Mouse (Mus musculus): ENCODE data around the gene Plcb4. TPM values are rescaled to one million over a fixed set of nuclear protein-coding genes. Genes with fewer than 3 reads are reported as not detected.

Gene Plcb4
- polyA plus RNA-seq, 1 experiment from 2014 or later: 24.1 TPM

GRCm38 (mm10) chr2:135659391-135660180 is 775 bp downstream of the Plcb4 start:
- H3K36me3 ChIP-seq (ENCODE audit: control insufficient read depth, insufficient read depth, low read length): peaks cover 3% of the 10 kb centered on the region; the same call in 1 of the 2 replicates
- peak overlapping the region; percentile 77 for H3K4me3 ChIP-seq (ENCODE audit: low read depth, low read length)
- peak overlapping the region; percentile 96 for H3K27ac ChIP-seq (ENCODE audit: low read depth, low read length)
- no peaks in the 10 kb centered on the region; the same call in 1 of the 2 replicates for H3K4me1 ChIP-seq (replicated peaks; ENCODE audit: control insufficient read depth, insufficient read depth, low read length)
- peak overlapping the region; percentile 66 for H3K4me2 ChIP-seq (ENCODE audit: low read depth, low read length, severe bottlenecking)
- H3K9me3 ChIP-seq (ENCODE audit: control insufficient read depth, low read length): no peaks in the 10 kb centered on the region
- no peaks in the 10 kb centered on the region for H3K27me3 ChIP-seq (ENCODE audit: control insufficient read depth, insufficient read depth, low read length)
- DNase-seq (ENCODE audit: low spot score) (peak; percentile 87), ATAC-seq (replicated peaks; ENCODE audit: low FRiP score) (peak; percentile 66)
- WGBS: under 1% methylated on average over 33 of the region's 97 CpGs
- H3K9ac ChIP-seq (ENCODE audit: low read length): peak overlapping the region; percentile 96

DNA sequence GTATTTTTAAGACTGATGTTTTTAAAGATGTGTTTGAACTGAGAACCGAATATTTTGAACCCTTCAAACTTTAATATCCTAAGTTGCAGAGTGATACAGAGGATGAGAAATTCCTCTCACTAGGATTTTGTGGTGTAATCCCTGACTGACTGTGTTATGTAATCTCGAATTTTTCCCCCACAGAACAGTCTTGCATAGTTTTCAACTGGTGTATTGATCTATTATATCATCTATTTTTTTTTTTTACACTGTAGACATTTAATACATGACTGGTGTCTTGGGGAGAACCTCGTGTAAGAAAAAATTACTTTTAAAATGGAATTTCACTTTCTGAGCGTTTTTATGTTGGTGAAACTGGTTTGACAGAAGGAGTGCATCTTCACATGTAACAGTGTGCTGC is 2.0 kb downstream of the Plcb4 start:
- Histone ChIP-seq H3K36me3 (ENCODE audit: control insufficient read depth, insufficient read depth, low read length) (peaks cover 3% of the 10 kb centered on the region; the same call in 1 of the 2 replicates), H3K9ac (ENCODE audit: low read length) (no peak overlapping the region), H3K4me2 (ENCODE audit: low read depth, low read length, severe bottlenecking) (no peak overlapping the region), H3K9me3 (ENCODE audit: control insufficient read depth, low read length) (no peaks in the 10 kb centered on the region), H3K27ac (ENCODE audit: low read depth, low read length) (no peak overlapping the region), H3K27me3 (ENCODE audit: control insufficient read depth, insufficient read depth, low read length) (no peaks in the 10 kb centered on the region), H3K4me1 (replicated peaks; ENCODE audit: control insufficient read depth, insufficient read depth, low read length) (no peaks in the 10 kb centered on the region; the same call in 1 of the 2 replicates), H3K4me3 (ENCODE audit: low read depth, low read length) (no peak overlapping the region)
- WGBS: 52% methylated on average over 4 of the region's 4 CpGs
- DNase-seq (ENCODE audit: low spot score): no peak
- no peak for ATAC-seq (replicated peaks; ENCODE audit: low FRiP score)

DNA sequence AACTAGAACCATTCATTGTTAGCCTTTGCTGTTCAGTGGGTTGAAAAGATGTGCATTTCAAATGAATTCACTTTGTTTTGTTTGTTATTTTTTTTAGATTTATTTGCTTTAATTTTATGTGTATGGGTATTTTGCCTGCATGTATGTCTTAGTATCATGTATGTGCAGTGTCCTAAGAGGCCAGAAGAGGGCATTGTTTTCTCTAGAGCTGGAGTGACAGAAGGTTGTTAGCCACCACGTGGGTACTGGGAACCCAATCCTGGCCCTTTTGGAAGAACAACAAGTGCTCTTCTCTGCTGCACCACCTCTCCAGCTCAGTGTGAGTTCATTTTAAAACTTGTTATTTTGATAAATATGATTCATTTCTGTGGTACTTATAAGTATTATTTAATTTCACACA is 5.0 kb downstream of the Plcb4 start:
- no peak for DNase-seq (ENCODE audit: low spot score)

DNA sequence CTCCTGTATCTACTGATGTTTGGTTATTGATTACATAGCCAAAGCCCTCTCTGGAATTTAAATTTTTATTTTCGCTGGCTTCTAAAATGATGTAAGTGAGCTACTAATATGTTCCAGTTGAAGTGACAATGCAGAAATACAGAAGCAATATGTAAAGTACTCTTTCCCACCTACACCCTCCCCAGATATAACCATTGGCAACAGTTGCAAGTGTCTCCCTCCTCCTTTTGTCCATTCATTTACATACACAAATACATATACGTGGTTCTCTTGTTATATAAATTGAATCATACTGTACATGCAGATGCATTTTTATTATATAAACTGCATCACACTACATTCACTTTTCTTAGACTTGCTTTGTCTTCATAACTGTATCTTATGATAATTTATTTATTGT is 8.7 kb downstream of the Plcb4 start:
- H3K9ac ChIP-seq (ENCODE audit: low read length): no peak overlapping the region
- H3K36me3 ChIP-seq (ENCODE audit: control insufficient read depth, insufficient read depth, low read length): peaks cover 3% of the 10 kb centered on the region; the same call in 1 of the 2 replicates
- ATAC-seq (replicated peaks; ENCODE audit: low FRiP score) (no peak), DNase-seq (ENCODE audit: low spot score) (no peak)
- H3K4me1 ChIP-seq (replicated peaks; ENCODE audit: control insufficient read depth, insufficient read depth, low read length): no peaks in the 10 kb centered on the region
- no peak overlapping the region for H3K27ac ChIP-seq (ENCODE audit: low read depth, low read length)
- no peak overlapping the region for H3K4me2 ChIP-seq (ENCODE audit: low read depth, low read length, severe bottlenecking)
- H3K27me3 ChIP-seq (ENCODE audit: control insufficient read depth, insufficient read depth, low read length): no peaks in the 10 kb centered on the region
- no peak overlapping the region for H3K4me3 ChIP-seq (ENCODE audit: low read depth, low read length)
- 96% methylated on average over 2 of the region's 2 CpGs for WGBS
- no peaks in the 10 kb centered on the region for H3K9me3 ChIP-seq (ENCODE audit: control insufficient read depth, low read length)

More for the DNA sequence above, 5.0 kb downstream of the Plcb4 start:
- no peak overlapping the region for H3K9ac ChIP-seq (ENCODE audit: low read length)
- ATAC-seq (replicated peaks; ENCODE audit: low FRiP score): no peak
- H3K4me1 ChIP-seq (replicated peaks; ENCODE audit: control insufficient read depth, insufficient read depth, low read length): no peaks in the 10 kb centered on the region
- no peak overlapping the region for H3K4me3 ChIP-seq (ENCODE audit: low read depth, low read length)
- H3K27ac ChIP-seq (ENCODE audit: low read depth, low read length): no peak overlapping the region
- peaks cover 3% of the 10 kb centered on the region; the same call in 1 of the 2 replicates for H3K36me3 ChIP-seq (ENCODE audit: control insufficient read depth, insufficient read depth, low read length)
- H3K9me3 ChIP-seq (ENCODE audit: control insufficient read depth, low read length): no peaks in the 10 kb centered on the region
- H3K4me2 ChIP-seq (ENCODE audit: low read depth, low read length, severe bottlenecking): no peak overlapping the region
- 90% methylated on average over 1 of the region's 1 CpGs for WGBS
- no peaks in the 10 kb centered on the region for H3K27me3 ChIP-seq (ENCODE audit: control insufficient read depth, insufficient read depth, low read length)

GRCm38 (mm10) chr2:135672459-135673104 is 13.8 kb downstream of the Plcb4 start:
- ATAC-seq (replicated peaks; ENCODE audit: low FRiP score) (no peak), DNase-seq (ENCODE audit: low spot score) (no peak)
- Histone ChIP-seq H3K4me1 (replicated peaks; ENCODE audit: control insufficient read depth, insufficient read depth, low read length) (no peaks in the 10 kb centered on the region), H3K4me3 (ENCODE audit: low read depth, low read length) (no peak overlapping the region), H3K4me2 (ENCODE audit: low read depth, low read length, severe bottlenecking) (no peak overlapping the region), H3K9me3 (ENCODE audit: control insufficient read depth, low read length) (no peaks in the 10 kb centered on the region), H3K27ac (ENCODE audit: low read depth, low read length) (no peak overlapping the region), H3K27me3 (ENCODE audit: control insufficient read depth, insufficient read depth, low read length) (no peaks in the 10 kb centered on the region), H3K9ac (ENCODE audit: low read length) (no peak overlapping the region), H3K36me3 (ENCODE audit: control insufficient read depth, insufficient read depth, low read length) (no peaks in the 10 kb centered on the region)
- 82% methylated on average over 10 of the region's 10 CpGs for WGBS

DNA sequence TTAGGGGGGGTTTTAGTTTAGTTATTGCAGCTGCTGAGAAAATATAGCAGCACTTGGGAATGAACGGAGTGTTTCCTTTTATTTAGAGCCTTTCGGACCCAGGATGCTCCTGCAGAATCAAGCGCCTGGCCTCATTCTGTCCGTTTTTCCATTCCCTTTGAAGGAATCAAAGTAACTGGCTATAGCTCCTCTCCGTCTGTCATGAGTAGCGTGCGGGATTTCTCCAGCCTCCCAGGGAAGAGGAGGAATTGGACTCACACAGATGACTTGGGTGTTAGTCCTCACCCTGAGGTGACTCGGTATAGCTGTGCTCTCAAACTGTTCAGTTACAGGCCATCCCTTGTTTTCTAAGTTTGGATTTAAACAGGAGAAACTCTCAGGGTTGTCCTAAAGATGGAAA is 14.8 kb downstream of the Plcb4 start:
- no peak for ATAC-seq (replicated peaks; ENCODE audit: low FRiP score)
- no peaks in the 10 kb centered on the region for H3K27me3 ChIP-seq (ENCODE audit: control insufficient read depth, insufficient read depth, low read length)
- no peak overlapping the region for H3K4me3 ChIP-seq (ENCODE audit: low read depth, low read length)
- no peaks in the 10 kb centered on the region for H3K36me3 ChIP-seq (ENCODE audit: control insufficient read depth, insufficient read depth, low read length)
- H3K9ac ChIP-seq (ENCODE audit: low read length): no peak overlapping the region
- no peak overlapping the region for H3K27ac ChIP-seq (ENCODE audit: low read depth, low read length)
- H3K9me3 ChIP-seq (ENCODE audit: control insufficient read depth, low read length): no peaks in the 10 kb centered on the region
- 91% methylated on average over 8 of the region's 8 CpGs for WGBS
- no peaks in the 10 kb centered on the region for H3K4me1 ChIP-seq (replicated peaks; ENCODE audit: control insufficient read depth, insufficient read depth, low read length)
- no peak overlapping the region for H3K4me2 ChIP-seq (ENCODE audit: low read depth, low read length, severe bottlenecking)
- DNase-seq (ENCODE audit: low spot score): no peak

DNA sequence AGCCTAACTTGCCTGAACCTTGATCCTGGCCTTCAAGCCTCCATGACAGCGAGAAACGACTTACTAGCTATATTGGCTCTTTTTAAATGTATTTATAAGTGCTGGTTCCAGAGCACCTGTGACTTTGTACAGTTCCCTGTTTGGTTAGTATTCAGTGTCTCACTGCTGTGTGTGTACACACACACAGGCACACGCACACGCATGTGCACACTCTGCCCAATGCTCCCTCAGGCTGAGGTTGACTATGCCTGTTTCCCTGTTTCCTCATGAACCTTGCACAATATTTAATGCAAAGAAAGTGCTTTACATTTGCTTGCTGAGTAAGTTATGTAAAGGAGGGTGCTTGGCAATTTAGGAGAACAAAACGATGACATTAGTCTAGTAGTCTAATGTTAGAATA is 16.5 kb downstream of the Plcb4 start:
- DNase-seq (ENCODE audit: low spot score) (no peak), ATAC-seq (replicated peaks; ENCODE audit: low FRiP score) (no peak)
- 85% methylated on average over 5 of the region's 5 CpGs for whole genome bisulfite sequencing
- H3K4me3 ChIP-seq (ENCODE audit: low read depth, low read length): no peak overlapping the region
- H3K27ac ChIP-seq (ENCODE audit: low read depth, low read length): no peak overlapping the region
- H3K27me3 ChIP-seq (ENCODE audit: control insufficient read depth, insufficient read depth, low read length): no peaks in the 10 kb centered on the region
- H3K36me3 ChIP-seq (ENCODE audit: control insufficient read depth, insufficient read depth, low read length): no peaks in the 10 kb centered on the region
- H3K9me3 ChIP-seq (ENCODE audit: control insufficient read depth, low read length): no peaks in the 10 kb centered on the region
- no peak overlapping the region for H3K4me2 ChIP-seq (ENCODE audit: low read depth, low read length, severe bottlenecking)
- no peak overlapping the region for H3K9ac ChIP-seq (ENCODE audit: low read length)
- H3K4me1 ChIP-seq (replicated peaks; ENCODE audit: control insufficient read depth, insufficient read depth, low read length): no peaks in the 10 kb centered on the region

- WGBS: 58% methylated on average over 8 of the region's 8 CpGs
- H3K36me3 ChIP-seq (ENCODE audit: control insufficient read depth, insufficient read depth, low read length): no peaks in the 10 kb centered on the region
- H3K27ac ChIP-seq (ENCODE audit: low read depth, low read length): no peak overlapping the region
- ATAC-seq (replicated peaks; ENCODE audit: low FRiP score) (0 out of 2 replicates have a peak, but pooled peaks have one; percentile 18), DNase-seq (ENCODE audit: low spot score) (no peak)
- no peak overlapping the region for H3K4me2 ChIP-seq (ENCODE audit: low read depth, low read length, severe bottlenecking)
- no peaks in the 10 kb centered on the region for H3K27me3 ChIP-seq (ENCODE audit: control insufficient read depth, insufficient read depth, low read length)
- H3K4me3 ChIP-seq (ENCODE audit: low read depth, low read length): no peak overlapping the region
- no peaks in the 10 kb centered on the region for H3K4me1 ChIP-seq (replicated peaks; ENCODE audit: control insufficient read depth, insufficient read depth, low read length)
- no peak overlapping the region for H3K9ac ChIP-seq (ENCODE audit: low read length)
- H3K9me3 ChIP-seq (ENCODE audit: control insufficient read depth, low read length): no peaks in the 10 kb centered on the region
Measured at GRCm38 (mm10) chr2:135676978-135677501, 18.2 kb downstream of the Plcb4 start.

Measured in forebrain, embryonic 11.5 days (tissue).